Mouse (Mus musculus): ENCODE results near the gene Parp8. TPM values are rescaled to one million over a fixed set of nuclear protein-coding genes. Genes with fewer than 3 reads are reported as not detected.

Gene Parp8
- polyA plus RNA-seq (2014; fragmentation: Nextera tagmentation; extraction: Ambion mirVana), result 44.9 and 50.6 TPM in 2 replicates

DNA sequence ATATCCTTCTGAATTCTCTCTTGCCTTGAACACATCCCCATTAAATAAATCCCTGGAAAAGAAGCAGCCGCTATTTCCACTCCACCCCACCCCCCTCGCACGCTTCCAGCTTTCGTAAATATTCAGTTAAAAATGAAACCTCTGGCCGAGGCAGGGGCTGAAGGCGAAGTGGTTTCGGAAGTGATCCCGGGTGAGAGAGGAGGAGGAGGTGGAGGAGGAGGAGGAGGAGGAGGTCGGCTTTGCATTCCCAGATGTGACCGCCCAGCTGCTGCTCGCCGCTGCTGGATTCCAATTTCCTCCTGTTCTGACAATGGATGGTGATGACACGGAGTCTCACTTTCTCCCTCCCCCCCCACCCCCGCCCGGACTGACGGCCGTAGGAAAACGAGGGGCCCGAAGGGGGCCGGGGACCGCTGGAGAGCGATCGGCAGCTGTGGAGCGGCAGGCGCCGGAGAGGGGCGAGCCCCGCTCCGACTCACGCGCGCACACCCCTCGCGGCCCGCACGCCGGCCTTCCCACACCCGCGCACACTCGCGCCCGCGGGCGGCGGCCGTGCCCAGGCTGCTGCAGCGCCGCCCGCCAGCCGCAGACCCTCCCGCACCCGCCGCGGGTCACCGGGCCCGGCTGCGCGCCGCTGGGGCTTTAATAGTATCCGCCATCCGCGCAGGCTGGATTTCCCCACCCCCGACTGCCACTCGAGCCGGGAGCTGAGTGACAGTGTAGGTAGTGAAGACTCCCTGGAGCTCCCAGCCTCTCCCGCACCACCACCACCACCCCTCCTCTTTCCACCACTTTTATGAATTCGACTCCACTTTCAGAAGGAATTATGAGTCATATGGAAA, at the start of gene Parp8:
Gene Parp8 (minus strand): TSS at position 312 of the 842 bp plus-strand sequence.
- peaks cover 4% of the 10 kb centered on the region; the same call in 1 of the 2 replicates for H3K27me3 ChIP-seq (ENCODE audit: control insufficient read depth, insufficient read depth, low read length)
- ATAC-seq (ENCODE audit: low read depth), result peak; percentile 80
- H3K4me2 ChIP-seq (ENCODE audit: low read depth, low read length), result peak within 1 kb of the TSS; percentile 46
- H3K27ac ChIP-seq (ENCODE audit: low read depth, low read length), result peak within 1 kb of the TSS; percentile 92
- no peaks in the 10 kb centered on the region for H3K36me3 ChIP-seq (ENCODE audit: control insufficient read depth, insufficient read depth, low read length)
- H3K9me3 ChIP-seq (ENCODE audit: control insufficient read depth, low read length), result no peaks in the 10 kb centered on the region
- H3K4me3 ChIP-seq (ENCODE audit: low read depth, low read length), result peak within 1 kb of the TSS; percentile 95
- H3K4me1 ChIP-seq (ENCODE audit: control insufficient read depth, insufficient read depth, low read length), result peaks cover 16% of the 10 kb centered on the region
- H3K9ac ChIP-seq (replicated peaks; ENCODE audit: low read depth, low read length), result peak within 1 kb of the TSS; percentile 94
- WGBS, result under 1% methylated on average over 44 of the region's 67 CpGs

DNA sequence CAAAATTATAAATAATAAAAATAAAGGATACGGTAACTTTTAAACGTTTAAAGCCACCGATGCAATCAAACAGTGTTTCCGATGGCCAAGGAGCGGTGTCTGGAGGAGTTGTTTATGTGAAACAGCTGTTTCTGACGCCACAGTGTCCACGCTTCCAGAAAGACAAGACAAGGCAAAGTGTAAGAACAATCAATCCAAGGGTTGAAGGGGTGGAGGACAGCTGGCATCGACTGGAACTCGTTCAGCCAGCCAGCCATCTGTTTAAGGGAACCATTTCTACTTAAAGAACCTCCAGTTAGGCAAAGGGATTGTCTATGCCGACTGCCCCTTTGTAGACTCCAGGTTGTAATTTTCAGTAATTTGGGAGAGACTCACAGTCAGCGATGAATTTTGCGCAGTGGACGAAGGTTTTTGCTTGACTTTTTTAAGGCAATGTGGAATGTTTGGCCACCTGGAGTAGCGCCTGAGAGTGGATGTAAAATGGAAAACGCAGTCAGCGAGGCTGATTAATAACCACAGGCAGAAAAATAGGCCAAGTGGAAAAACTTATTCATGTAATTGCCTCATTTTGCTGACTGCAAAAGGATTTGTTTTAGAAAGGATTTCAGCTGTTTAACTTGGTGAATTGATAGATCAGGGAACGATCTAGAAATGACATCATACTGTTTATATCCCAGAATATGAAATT, 37.4 kb upstream of the Parp8 start:
- 63% methylated on average over 17 of the region's 17 CpGs for WGBS
- Histone ChIP-seq H3K9me3 (ENCODE audit: control insufficient read depth, low read length) (no peaks in the 10 kb centered on the region), H3K4me1 (ENCODE audit: control insufficient read depth, insufficient read depth, low read length) (no peaks in the 10 kb centered on the region), H3K36me3 (ENCODE audit: control insufficient read depth, insufficient read depth, low read length) (no peaks in the 10 kb centered on the region), H3K9ac (replicated peaks; ENCODE audit: low read depth, low read length) (no peak overlapping the region), H3K27me3 (ENCODE audit: control insufficient read depth, insufficient read depth, low read length) (no peaks in the 10 kb centered on the region), H3K4me3 (ENCODE audit: low read depth, low read length) (no peak overlapping the region), H3K27ac (ENCODE audit: low read depth, low read length) (no peak overlapping the region), H3K4me2 (ENCODE audit: low read depth, low read length) (no peak overlapping the region)
- ATAC-seq (ENCODE audit: low read depth), result no peak

DNA sequence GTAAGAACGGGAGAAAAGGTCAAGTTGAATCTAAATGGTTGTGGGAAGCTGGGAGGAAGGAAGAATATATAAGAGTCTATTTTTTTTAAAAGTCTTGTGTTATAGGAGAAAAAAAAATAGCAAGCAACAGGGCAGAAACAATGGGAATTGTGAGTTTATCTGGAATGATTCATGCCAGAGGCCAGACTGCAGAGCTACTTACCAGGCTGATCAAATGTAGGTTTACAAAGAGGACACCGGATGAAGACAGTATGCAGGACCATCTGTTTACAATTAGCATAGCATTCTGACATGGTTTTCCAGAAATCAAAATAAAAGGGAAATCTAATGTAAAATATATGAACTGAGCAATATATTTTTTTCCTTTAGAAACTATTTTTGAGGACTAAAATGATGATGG, 31.1 kb upstream of the Parp8 start:
- 62% methylated on average over 2 of the region's 2 CpGs for WGBS

DNA sequence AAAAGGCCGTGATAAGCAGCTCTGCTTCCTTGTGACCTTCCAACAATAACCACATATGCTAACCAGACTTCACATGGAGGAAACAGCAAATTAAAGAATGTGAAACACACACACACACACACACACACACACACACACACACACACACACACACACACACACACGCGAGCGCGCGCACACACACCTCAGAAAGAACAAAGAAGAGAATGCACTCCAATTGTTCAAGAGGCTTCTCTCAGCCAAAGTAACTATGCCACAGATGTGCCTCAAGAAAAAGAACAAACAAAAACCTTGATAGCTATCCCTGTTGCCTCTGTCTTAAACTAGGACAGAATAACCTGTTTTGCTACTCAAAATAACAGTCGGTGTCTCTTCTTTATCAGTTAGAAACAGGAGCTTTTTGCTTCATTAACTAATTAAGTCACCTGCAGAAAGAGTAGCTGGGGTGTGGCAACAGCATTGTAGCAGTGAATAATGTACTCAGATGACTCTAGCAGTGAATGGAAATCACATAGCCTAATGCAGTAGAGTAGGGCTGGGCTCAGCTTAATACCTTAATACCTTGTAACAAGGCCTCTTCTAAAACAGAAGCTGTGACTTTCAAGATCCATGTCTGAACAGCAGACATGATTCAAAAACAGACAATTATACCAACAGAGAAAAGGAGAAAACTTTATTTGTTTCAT, 29.6 kb upstream of the Parp8 start:
- no peaks in the 10 kb centered on the region for H3K36me3 ChIP-seq (ENCODE audit: control insufficient read depth, insufficient read depth, low read length)
- no peaks in the 10 kb centered on the region for H3K4me1 ChIP-seq (ENCODE audit: control insufficient read depth, insufficient read depth, low read length)
- no peaks in the 10 kb centered on the region for H3K9me3 ChIP-seq (ENCODE audit: control insufficient read depth, low read length)
- 94% methylated on average over 7 of the region's 7 CpGs for WGBS
- no peak overlapping the region for H3K27ac ChIP-seq (ENCODE audit: low read depth, low read length)
- no peak for ATAC-seq (ENCODE audit: low read depth)
- no peak overlapping the region for H3K4me2 ChIP-seq (ENCODE audit: low read depth, low read length)
- no peak overlapping the region for H3K4me3 ChIP-seq (ENCODE audit: low read depth, low read length)
- H3K9ac ChIP-seq (replicated peaks; ENCODE audit: low read depth, low read length), result no peak overlapping the region
- no peaks in the 10 kb centered on the region for H3K27me3 ChIP-seq (ENCODE audit: control insufficient read depth, insufficient read depth, low read length)

More for the DNA sequence above, 31.1 kb upstream of the Parp8 start:
- Histone ChIP-seq H3K9ac (replicated peaks; ENCODE audit: low read depth, low read length) (no peak overlapping the region), H3K4me3 (ENCODE audit: low read depth, low read length) (no peak overlapping the region), H3K9me3 (ENCODE audit: control insufficient read depth, low read length) (no peaks in the 10 kb centered on the region), H3K36me3 (ENCODE audit: control insufficient read depth, insufficient read depth, low read length) (no peaks in the 10 kb centered on the region), H3K4me1 (ENCODE audit: control insufficient read depth, insufficient read depth, low read length) (no peaks in the 10 kb centered on the region), H3K27me3 (ENCODE audit: control insufficient read depth, insufficient read depth, low read length) (no peaks in the 10 kb centered on the region), H3K4me2 (ENCODE audit: low read depth, low read length) (no peak overlapping the region), H3K27ac (ENCODE audit: low read depth, low read length) (no peak overlapping the region)
- ATAC-seq (ENCODE audit: low read depth), result no peak

DNA sequence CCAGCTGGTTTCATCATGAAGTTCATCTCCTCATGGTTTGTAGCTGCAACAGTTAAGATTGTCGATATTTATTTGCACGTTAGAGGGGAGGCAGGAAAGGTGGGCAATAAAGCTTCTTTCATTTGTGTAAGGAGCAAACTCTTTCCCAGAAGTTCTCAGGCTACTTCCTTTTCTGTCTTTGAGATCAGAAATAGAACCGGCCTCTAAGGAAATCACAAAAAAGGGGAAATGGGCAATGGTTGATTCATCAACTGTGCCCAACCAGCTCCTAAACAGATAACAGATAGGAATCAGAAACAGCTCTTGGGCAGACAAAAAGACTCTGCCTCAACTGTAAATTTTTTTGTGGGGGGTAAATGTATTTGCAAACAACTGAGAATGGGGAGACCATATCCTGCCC, 27.4 kb upstream of the Parp8 start:
- Histone ChIP-seq H3K4me1 (ENCODE audit: control insufficient read depth, insufficient read depth, low read length) (no peaks in the 10 kb centered on the region), H3K4me3 (ENCODE audit: low read depth, low read length) (no peak overlapping the region), H3K4me2 (ENCODE audit: low read depth, low read length) (no peak overlapping the region), H3K27me3 (ENCODE audit: control insufficient read depth, insufficient read depth, low read length) (no peaks in the 10 kb centered on the region), H3K9ac (replicated peaks; ENCODE audit: low read depth, low read length) (no peak overlapping the region), H3K9me3 (ENCODE audit: control insufficient read depth, low read length) (no peaks in the 10 kb centered on the region), H3K27ac (ENCODE audit: low read depth, low read length) (no peak overlapping the region), H3K36me3 (ENCODE audit: control insufficient read depth, insufficient read depth, low read length) (no peaks in the 10 kb centered on the region)
- WGBS, result 83% methylated on average over 3 of the region's 3 CpGs
- no peak for ATAC-seq (ENCODE audit: low read depth)

DNA sequence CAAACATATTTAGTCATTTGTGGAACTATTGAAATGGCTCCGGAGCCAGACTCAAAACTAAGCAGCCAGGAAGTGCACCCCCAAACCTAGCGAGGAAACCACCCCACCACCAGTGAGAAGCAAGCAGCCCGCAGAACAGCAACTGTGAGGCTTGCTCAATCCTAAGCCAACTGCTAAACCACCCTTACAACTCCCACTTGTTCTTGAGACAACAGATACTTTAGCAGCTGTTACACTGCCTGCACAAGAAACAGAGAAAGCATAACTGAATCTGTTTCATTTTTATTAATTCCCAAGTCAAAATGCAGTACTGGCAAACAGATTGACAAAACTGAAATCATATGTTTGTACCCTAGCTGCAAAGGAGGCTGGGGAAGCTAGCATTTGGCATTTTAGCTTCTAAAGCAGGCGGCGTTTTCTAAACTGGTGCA, 23.2 kb upstream of the Parp8 start:
- no peaks in the 10 kb centered on the region for H3K27me3 ChIP-seq (ENCODE audit: control insufficient read depth, insufficient read depth, low read length)
- no peak overlapping the region for H3K4me2 ChIP-seq (ENCODE audit: low read depth, low read length)
- 92% methylated on average over 5 of the region's 5 CpGs for WGBS
- no peak overlapping the region for H3K27ac ChIP-seq (ENCODE audit: low read depth, low read length)
- H3K36me3 ChIP-seq (ENCODE audit: control insufficient read depth, insufficient read depth, low read length), result no peaks in the 10 kb centered on the region
- H3K9me3 ChIP-seq (ENCODE audit: control insufficient read depth, low read length), result no peaks in the 10 kb centered on the region
- ATAC-seq (ENCODE audit: low read depth), result no peak
- no peaks in the 10 kb centered on the region for H3K4me1 ChIP-seq (ENCODE audit: control insufficient read depth, insufficient read depth, low read length)
- no peak overlapping the region for H3K9ac ChIP-seq (replicated peaks; ENCODE audit: low read depth, low read length)
- no peak overlapping the region for H3K4me3 ChIP-seq (ENCODE audit: low read depth, low read length)

DNA sequence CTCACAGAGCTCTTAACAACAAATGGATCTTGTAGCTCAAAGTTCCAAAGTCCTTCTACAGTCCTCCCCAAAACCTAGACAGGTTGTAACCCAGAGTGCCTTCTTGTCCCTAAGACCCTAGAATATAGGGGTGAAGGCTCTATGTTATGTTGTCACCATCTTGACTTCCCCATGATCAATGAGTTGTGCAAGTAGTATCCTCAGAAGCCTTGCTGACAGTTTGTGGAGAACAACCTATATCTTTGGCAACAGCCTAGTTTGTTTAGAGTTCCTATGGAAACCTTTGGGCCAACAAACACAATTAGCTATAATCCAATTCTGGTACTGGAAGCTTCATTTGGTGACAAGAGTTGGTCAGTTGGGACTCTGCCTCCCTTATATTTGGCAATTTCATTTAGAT, 18.2 kb upstream of the Parp8 start:
- H3K4me3 ChIP-seq (ENCODE audit: low read depth, low read length), result no peak overlapping the region
- H3K9me3 ChIP-seq (ENCODE audit: control insufficient read depth, low read length), result no peaks in the 10 kb centered on the region
- H3K27me3 ChIP-seq (ENCODE audit: control insufficient read depth, insufficient read depth, low read length), result no peaks in the 10 kb centered on the region
- no peaks in the 10 kb centered on the region for H3K36me3 ChIP-seq (ENCODE audit: control insufficient read depth, insufficient read depth, low read length)
- no peak overlapping the region for H3K9ac ChIP-seq (replicated peaks; ENCODE audit: low read depth, low read length)
- no peaks in the 10 kb centered on the region for H3K4me1 ChIP-seq (ENCODE audit: control insufficient read depth, insufficient read depth, low read length)
- ATAC-seq (ENCODE audit: low read depth), result no peak
- H3K27ac ChIP-seq (ENCODE audit: low read depth, low read length), result no peak overlapping the region
- H3K4me2 ChIP-seq (ENCODE audit: low read depth, low read length), result no peak overlapping the region

DNA sequence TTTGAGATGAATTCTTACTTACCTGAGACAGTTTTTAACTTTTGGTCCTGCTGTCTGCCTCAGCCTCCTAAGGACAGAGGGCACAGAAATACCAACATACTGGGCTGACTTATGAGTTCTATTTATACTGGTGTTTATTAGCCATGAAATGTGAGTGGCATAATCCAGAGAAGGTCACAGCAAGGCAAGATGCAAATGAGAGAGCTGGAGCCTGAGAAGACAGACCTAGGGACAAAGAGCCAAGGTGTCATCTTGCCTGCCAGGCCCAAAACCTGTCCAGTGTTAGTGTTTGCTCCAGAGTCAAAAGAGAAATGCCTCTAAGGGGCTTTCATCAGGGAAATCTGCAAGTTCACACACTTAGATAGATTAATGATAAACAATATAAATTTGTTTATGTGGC, 15.7 kb upstream of the Parp8 start:
- Histone ChIP-seq H3K9me3 (ENCODE audit: control insufficient read depth, low read length) (no peaks in the 10 kb centered on the region), H3K9ac (replicated peaks; ENCODE audit: low read depth, low read length) (no peak overlapping the region), H3K27me3 (ENCODE audit: control insufficient read depth, insufficient read depth, low read length) (no peaks in the 10 kb centered on the region), H3K36me3 (ENCODE audit: control insufficient read depth, insufficient read depth, low read length) (no peaks in the 10 kb centered on the region), H3K4me1 (ENCODE audit: control insufficient read depth, insufficient read depth, low read length) (no peaks in the 10 kb centered on the region), H3K4me2 (ENCODE audit: low read depth, low read length) (no peak overlapping the region), H3K27ac (ENCODE audit: low read depth, low read length) (no peak overlapping the region), H3K4me3 (ENCODE audit: low read depth, low read length) (no peak overlapping the region)
- ATAC-seq (ENCODE audit: low read depth), result no peak

DNA sequence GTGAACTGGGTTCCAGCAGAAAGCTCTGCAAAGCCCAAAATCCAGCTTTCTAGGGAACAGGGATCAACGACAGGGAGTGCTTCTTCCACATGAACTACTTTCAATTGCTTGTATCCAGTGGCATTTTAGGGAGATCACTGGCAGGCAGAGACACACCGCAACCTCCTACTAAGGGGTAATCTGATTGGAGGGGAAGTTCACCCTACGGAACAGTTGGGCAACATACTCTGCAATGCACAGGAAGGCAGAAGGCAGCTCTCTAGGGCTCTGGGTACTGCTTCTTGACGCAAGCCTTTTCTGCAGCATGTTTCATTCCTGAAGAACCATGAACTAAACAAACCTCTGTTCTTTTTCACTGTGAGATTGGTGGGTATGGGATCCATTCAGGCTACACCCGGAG, 10.9 kb upstream of the Parp8 start:
- Histone ChIP-seq H3K9me3 (ENCODE audit: control insufficient read depth, low read length) (no peaks in the 10 kb centered on the region), H3K4me3 (ENCODE audit: low read depth, low read length) (no peak overlapping the region), H3K4me1 (ENCODE audit: control insufficient read depth, insufficient read depth, low read length) (no peaks in the 10 kb centered on the region), H3K36me3 (ENCODE audit: control insufficient read depth, insufficient read depth, low read length) (no peaks in the 10 kb centered on the region), H3K9ac (replicated peaks; ENCODE audit: low read depth, low read length) (no peak overlapping the region), H3K27ac (ENCODE audit: low read depth, low read length) (no peak overlapping the region), H3K4me2 (ENCODE audit: low read depth, low read length) (no peak overlapping the region), H3K27me3 (ENCODE audit: control insufficient read depth, insufficient read depth, low read length) (no peaks in the 10 kb centered on the region)
- ATAC-seq (ENCODE audit: low read depth), result no peak
- 80% methylated on average over 5 of the region's 5 CpGs for WGBS
